Mouse (Mus musculus) forebrain, embryonic 11.5 days (tissue): Measurements from ENCODE around the gene Eef2. TPM values are rescaled to one million over a fixed set of nuclear protein-coding genes. Genes with fewer than 3 reads are reported as not detected.
A peak's percentile ranks its signal among the peaks of the same experiment; 100 is the strongest.
"Not testable (repeated sequence)": the region's sequence is repeated elsewhere in the genome, so short reads cannot be mapped to it uniquely, and the experiment has no call there.

ENCODE experiments used
- ATAC-seq: fragments of 200-750 bp; cut with Nextera tagmentation; replicated peaks from 2 replicates; pipeline ENCODE4 v1.8.0; 2017; ENCODE audit warnings: moderate TSS enrichment; ENCODE audit not compliant: low FRiP score
- DNase-seq: peaks from one replicate; pipeline ENCODE4 v3.0.0-alpha.2; 2017; ENCODE audit warnings: low spot score
- H3K27ac ChIP-seq: fragments of 300-500 bp; sonication (generic); 2 replicates; pipeline ENCODE4 v1.5.1; 2014; ENCODE audit warnings: low read depth, low read length
- H3K27me3 ChIP-seq: fragments of 300-500 bp; sonication (generic); 2 replicates; pipeline ENCODE4 v1.6.1; 2014; ENCODE audit warnings: mild to moderate bottlenecking, low read length, mixed read lengths; ENCODE audit not compliant: control insufficient read depth, insufficient read depth
- H3K36me3 ChIP-seq: fragments of 300-500 bp; sonication (generic); 2 replicates; pipeline ENCODE4 v1.6.1; 2014; ENCODE audit warnings: mild to moderate bottlenecking, low read length, moderate library complexity, mixed read lengths; ENCODE audit not compliant: control insufficient read depth, insufficient read depth
- H3K4me1 ChIP-seq: fragments of 300-500 bp; sonication (generic); replicated peaks from 2 replicates; pipeline ENCODE4 v1.6.1; 2014; ENCODE audit warnings: low read length, mixed read lengths; ENCODE audit not compliant: control insufficient read depth, insufficient read depth
- H3K4me2 ChIP-seq: fragments of 300-500 bp; sonication (generic); 2 replicates; pipeline ENCODE4 v1.6.1; 2014; ENCODE audit warnings: low read depth, mild to moderate bottlenecking, low read length, moderate library complexity, mixed read lengths; ENCODE audit not compliant: severe bottlenecking
- H3K4me3 ChIP-seq: fragments of 300-500 bp; sonication (generic); 2 replicates; pipeline ENCODE4 v1.5.1; 2014; ENCODE audit warnings: low read depth, low read length
- H3K9ac ChIP-seq: fragments of 300-500 bp; sonication (generic); 2 replicates; pipeline ENCODE4 v1.6.1; 2014; ENCODE audit warnings: low read length
- H3K9me3 ChIP-seq: fragments of 300-500 bp; sonication (generic); 2 replicates; pipeline ENCODE4 v1.6.1; 2016; ENCODE audit warnings: low read length, mixed read lengths; ENCODE audit not compliant: control insufficient read depth
- WGBS: fragments of 180-500 bp; shearing (Covaris S2); extraction: QIAGEN DNeasy Blood & Tissue Kit; methylation state at CpG from one replicate; pipeline ENCODE4 v1.1.7; 2014; 5-methylcytosine and 5-hydroxymethylcytosine counted together
- polyA plus RNA-seq: library from polyadenylated mRNA; unstranded; fragments of >200 nt; fragmentation: Nextera tagmentation; extraction: Ambion mirVana; gene quantifications from 2 replicates; pipeline ENCODE4 v1.2.1, GENCODE M21; 2014

The Eef2 gene
- polyA plus RNA-seq, 1 experiment from 2014 or later, result 501 TPM

GRCm38 (mm10) chr10:81217267-81217666 lies 40.8 kb downstream of the Eef2 start:
- not testable (repeated sequence) for H3K36me3 ChIP-seq

GRCm38 (mm10) chr10:81217964-81218363 lies 41.5 kb downstream of the Eef2 start:
- no peak; the same call in 1 of the 2 replicates for ATAC-seq
- no peaks in the 10 kb centered on the region; the same call in 1 of the 2 replicates for H3K36me3 ChIP-seq

More at GRCm38 (mm10) chr10:81217267-81217666, 40.8 kb downstream of the Eef2 start:
- H3K27ac ChIP-seq, H3K9ac ChIP-seq, H3K9me3 ChIP-seq, H3K27me3 ChIP-seq, DNase-seq, H3K4me1 ChIP-seq, H3K4me3 ChIP-seq, ATAC-seq, H3K4me2 ChIP-seq: not testable (repeated sequence)
- 30% methylated on average over 1 of the region's 1 CpGs for WGBS

DNA sequence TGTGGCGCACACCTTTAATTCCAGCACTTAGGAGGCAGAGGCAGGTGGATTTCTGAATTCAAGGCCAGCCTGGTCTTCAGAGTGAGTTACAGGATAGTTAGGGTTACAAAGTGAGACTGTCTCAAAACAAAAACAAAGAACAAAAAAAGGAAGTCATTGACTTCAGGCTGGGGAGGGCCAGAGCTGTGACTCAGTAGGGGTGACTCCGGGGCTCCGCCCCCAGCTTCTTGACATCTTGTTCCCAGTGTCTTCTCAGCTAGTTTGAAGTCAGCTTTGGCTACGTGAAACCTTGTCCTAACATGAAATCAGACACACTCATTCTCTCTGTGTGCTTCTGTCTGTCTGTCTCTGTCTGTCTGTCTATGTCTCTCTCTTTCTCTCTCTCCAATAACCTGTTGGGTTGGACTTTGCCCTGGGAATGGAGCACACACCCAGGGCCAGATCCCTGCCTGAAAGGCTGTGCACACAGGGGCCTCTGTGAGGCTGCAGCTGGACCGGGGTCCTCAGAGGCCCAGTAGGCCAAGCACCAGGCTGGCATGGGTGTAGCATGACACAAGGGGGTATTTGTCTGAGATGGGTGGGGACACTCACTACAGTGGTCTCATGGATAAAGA lies 45.1 kb downstream of the Eef2 start:
- ATAC-seq (no peak), DNase-seq (no peak)
- Histone ChIP-seq H3K4me1 (no peaks in the 10 kb centered on the region), H3K27ac (no peak overlapping the region), H3K9me3 (no peaks in the 10 kb centered on the region), H3K27me3 (no peaks in the 10 kb centered on the region), H3K9ac (no peak overlapping the region), H3K4me2 (no peak overlapping the region), H3K36me3 (no peaks in the 10 kb centered on the region), H3K4me3 (no peak overlapping the region)
- WGBS, result 89% methylated on average over 5 of the region's 5 CpGs

More at GRCm38 (mm10) chr10:81217964-81218363, 41.5 kb downstream of the Eef2 start:
- H3K9ac ChIP-seq, result no peak overlapping the region
- H3K4me1 ChIP-seq, result no peaks in the 10 kb centered on the region
- no peaks in the 10 kb centered on the region for H3K27me3 ChIP-seq
- H3K4me2 ChIP-seq, result no peak overlapping the region
- no peak overlapping the region for H3K4me3 ChIP-seq
- no peaks in the 10 kb centered on the region for H3K9me3 ChIP-seq
- 40% methylated on average over 7 of the region's 7 CpGs for WGBS
- H3K27ac ChIP-seq, result no peak overlapping the region
- peak; percentile 82 for DNase-seq

GRCm38 (mm10) chr10:81223731-81224130 lies 47.3 kb downstream of the Eef2 start:
- WGBS, result 69% methylated on average over 2 of the region's 2 CpGs
- not testable (repeated sequence) for ATAC-seq, DNase-seq, H3K9ac ChIP-seq, H3K4me1 ChIP-seq, H3K27ac ChIP-seq, H3K9me3 ChIP-seq, H3K4me3 ChIP-seq, H3K27me3 ChIP-seq, H3K36me3 ChIP-seq, H3K4me2 ChIP-seq

GRCm38 (mm10) chr10:81229735-81230437 lies 53.5 kb downstream of the Eef2 start:
- ATAC-seq, result no peak

GRCm38 (mm10) chr10:81230438-81231332 lies 54.3 kb downstream of the Eef2 start, which contains the start of gene Atcay:
TSS of gene Atcay (minus strand) at chr10:81230833.
- ATAC-seq, result peak; percentile 81
- peak; percentile 74 for DNase-seq
- 2% methylated on average over 27 of the region's 27 CpGs for WGBS
- Histone ChIP-seq H3K4me2 (peak within 1 kb of the TSS; percentile 53), H3K4me1 (peaks cover 7% of the 10 kb centered on the region; the same call in 1 of the 2 replicates), H3K4me3 (peak within 1 kb of the TSS; percentile 41), H3K27me3 (no peaks in the 10 kb centered on the region; the same call in 1 of the 2 replicates), H3K27ac (peak within 1 kb of the TSS; percentile 50; the same call in 1 of the 2 replicates), H3K9ac (peak within 1 kb of the TSS; percentile 70), H3K36me3 (no peaks in the 10 kb centered on the region), H3K9me3 (no peaks in the 10 kb centered on the region)

More at GRCm38 (mm10) chr10:81229735-81230437, 53.5 kb downstream of the Eef2 start:
- Histone ChIP-seq H3K27me3 (no peaks in the 10 kb centered on the region; the same call in 1 of the 2 replicates), H3K4me1 (peaks cover 7% of the 10 kb centered on the region; the same call in 1 of the 2 replicates), H3K4me3 (peak overlapping the region; percentile 41), H3K9me3 (no peaks in the 10 kb centered on the region), H3K4me2 (peak overlapping the region; percentile 53), H3K36me3 (no peaks in the 10 kb centered on the region), H3K9ac (peak overlapping the region; percentile 70), H3K27ac (no peak overlapping the region)
- DNase-seq, result no peak
- 13% methylated on average over 20 of the region's 20 CpGs for WGBS

DNA sequence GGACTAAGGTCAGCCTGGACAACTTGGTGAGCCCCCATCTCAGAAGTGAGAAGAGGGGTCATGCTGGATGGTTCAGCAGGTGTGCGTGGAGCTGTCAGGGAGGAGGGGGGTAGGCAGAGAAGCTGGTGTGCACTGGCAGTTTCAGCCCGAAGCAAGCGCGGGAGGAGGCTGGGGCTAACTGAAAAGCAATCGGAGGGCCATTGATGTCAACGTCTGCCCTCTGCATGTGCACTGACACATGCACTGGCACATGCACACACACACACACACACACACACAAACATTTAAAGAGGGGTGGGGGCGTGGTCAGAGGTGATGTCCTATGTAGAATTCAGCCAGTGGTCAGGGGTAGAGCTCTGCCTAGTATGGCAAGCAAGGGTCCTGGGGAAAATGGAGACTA lies 55.0 kb downstream of the Eef2 start:
- Histone ChIP-seq H3K27ac (no peak overlapping the region), H3K27me3 (no peaks in the 10 kb centered on the region; the same call in 1 of the 2 replicates), H3K9ac (0 out of 2 replicates have a peak overlapping the region, but pooled peaks have one; percentile 12), H3K4me3 (no peak overlapping the region; the same call in 1 of the 2 replicates), H3K36me3 (no peaks in the 10 kb centered on the region), H3K9me3 (no peaks in the 10 kb centered on the region), H3K4me1 (peaks cover 7% of the 10 kb centered on the region; the same call in 1 of the 2 replicates), H3K4me2 (peak overlapping the region; percentile 53; the same call in 1 of the 2 replicates)
- WGBS, result 45% methylated on average over 7 of the region's 7 CpGs
- DNase-seq (no peak), ATAC-seq (0 out of 2 replicates have a peak, but pooled peaks have one; percentile 4)
